Mouse (Mus musculus): Measurements from ENCODE around the gene Cpeb4. TPM values are rescaled to one million over a fixed set of nuclear protein-coding genes. Genes with fewer than 3 reads are reported as not detected.

Gene Cpeb4
- polyA plus RNA-seq, 1 experiment, result 4.9 TPM

- no peak overlapping the region for H3K27ac ChIP-seq (ENCODE audit: insufficient read depth, low read depth, low read length)
- peaks cover 5% of the 10 kb centered on the region; the same call in 1 of the 2 replicates for H3K36me3 ChIP-seq (ENCODE audit: control insufficient read depth, insufficient read depth, low read length)
- TF ChIP-seq POLR2A (IDR thresholded peaks at IDR 0.05; ENCODE audit: low read depth, low read length) (no peak), CTCF (IDR thresholded peaks at IDR 0.05; ENCODE audit: extremely low read depth, insufficient read length, insufficient replicate concordance, low read depth, low read length) (no peak)
- H3K4me3 ChIP-seq (ENCODE audit: low read depth, low read length), result no peak overlapping the region
- no peaks in the 10 kb centered on the region for H3K27me3 ChIP-seq (ENCODE audit: control insufficient read depth, insufficient read depth, low read length)
- H3K4me1 ChIP-seq (ENCODE audit: control insufficient read depth, insufficient read depth, insufficient read length, low read length), result peaks cover 3% of the 10 kb centered on the region; the same call in 1 of the 2 replicates
Measured at GRCm38 (mm10) chr11:31912958-31913357, 40.9 kb downstream of the Cpeb4 start.

GRCm38 (mm10) chr11:31917769-31918168, 45.8 kb downstream of the Cpeb4 start:
- 98% methylated on average over 1 of the region's 1 CpGs for WGBS

GRCm38 (mm10) chr11:31930051-31930450, 58.0 kb downstream of the Cpeb4 start:
- no peaks in the 10 kb centered on the region for H3K27me3 ChIP-seq (ENCODE audit: control insufficient read depth, insufficient read depth, low read length)
- H3K4me3 ChIP-seq (ENCODE audit: low read depth, low read length), result no peak overlapping the region
- WGBS, result 91% methylated on average over 10 of the region's 10 CpGs
- H3K36me3 ChIP-seq (ENCODE audit: control insufficient read depth, insufficient read depth, low read length), result peaks cover 54% of the 10 kb centered on the region
- TF ChIP-seq CTCF (IDR thresholded peaks at IDR 0.05; ENCODE audit: extremely low read depth, insufficient read length, insufficient replicate concordance, low read depth, low read length), result no peak
- no peak for TF ChIP-seq POLR2A (IDR thresholded peaks at IDR 0.05; ENCODE audit: low read depth, low read length)
- H3K4me1 ChIP-seq (ENCODE audit: control insufficient read depth, insufficient read depth, insufficient read length, low read length), result peaks cover 2% of the 10 kb centered on the region; the same call in 1 of the 2 replicates
- no peak overlapping the region for H3K27ac ChIP-seq (ENCODE audit: insufficient read depth, low read depth, low read length)

More at GRCm38 (mm10) chr11:31917769-31918168, 45.8 kb downstream of the Cpeb4 start:
- H3K4me3 ChIP-seq (ENCODE audit: low read depth, low read length), result no peak overlapping the region
- no peak overlapping the region for H3K27ac ChIP-seq (ENCODE audit: insufficient read depth, low read depth, low read length)
- no peaks in the 10 kb centered on the region for H3K27me3 ChIP-seq (ENCODE audit: control insufficient read depth, insufficient read depth, low read length)
- H3K4me1 ChIP-seq (ENCODE audit: control insufficient read depth, insufficient read depth, insufficient read length, low read length), result no peaks in the 10 kb centered on the region
- TF ChIP-seq POLR2A (IDR thresholded peaks at IDR 0.05; ENCODE audit: low read depth, low read length), result no peak
- TF ChIP-seq CTCF (IDR thresholded peaks at IDR 0.05; ENCODE audit: extremely low read depth, insufficient read length, insufficient replicate concordance, low read depth, low read length), result no peak
- peaks cover 12% of the 10 kb centered on the region for H3K36me3 ChIP-seq (ENCODE audit: control insufficient read depth, insufficient read depth, low read length)

GRCm38 (mm10) chr11:31935652-31936051, 63.6 kb downstream of the Cpeb4 start:
- Histone ChIP-seq H3K27me3 (ENCODE audit: control insufficient read depth, insufficient read depth, low read length) (no peaks in the 10 kb centered on the region), H3K27ac (ENCODE audit: insufficient read depth, low read depth, low read length) (no peak overlapping the region), H3K36me3 (ENCODE audit: control insufficient read depth, insufficient read depth, low read length) (peaks cover 15% of the 10 kb centered on the region), H3K4me3 (ENCODE audit: low read depth, low read length) (no peak overlapping the region), H3K4me1 (ENCODE audit: control insufficient read depth, insufficient read depth, insufficient read length, low read length) (peaks cover 2% of the 10 kb centered on the region; the same call in 1 of the 2 replicates)
- 29% methylated on average over 4 of the region's 4 CpGs for WGBS
- TF ChIP-seq POLR2A (IDR thresholded peaks at IDR 0.05; ENCODE audit: low read depth, low read length) (no peak), CTCF (IDR thresholded peaks at IDR 0.05; ENCODE audit: extremely low read depth, insufficient read length, insufficient replicate concordance, low read depth, low read length) (no peak)

GRCm38 (mm10) chr11:31936910-31937525, 65.0 kb downstream of the Cpeb4 start:
- Histone ChIP-seq H3K27me3 (ENCODE audit: control insufficient read depth, insufficient read depth, low read length) (no peaks in the 10 kb centered on the region), H3K36me3 (ENCODE audit: control insufficient read depth, insufficient read depth, low read length) (0 out of 2 replicates have a peak, but pooled peaks cover 4% of the 10 kb centered on the region), H3K4me3 (ENCODE audit: low read depth, low read length) (no peak overlapping the region), H3K27ac (ENCODE audit: insufficient read depth, low read depth, low read length) (no peak overlapping the region), H3K4me1 (ENCODE audit: control insufficient read depth, insufficient read depth, insufficient read length, low read length) (peaks cover 2% of the 10 kb centered on the region; the same call in 1 of the 2 replicates)
- TF ChIP-seq POLR2A (IDR thresholded peaks at IDR 0.05; ENCODE audit: low read depth, low read length) (no peak), CTCF (IDR thresholded peaks at IDR 0.05; ENCODE audit: extremely low read depth, insufficient read length, insufficient replicate concordance, low read depth, low read length) (no peak)
- 94% methylated on average over 10 of the region's 10 CpGs for WGBS

GRCm38 (mm10) chr11:31940898-31941639, 69.1 kb downstream of the Cpeb4 start:
- Histone ChIP-seq H3K27me3 (ENCODE audit: control insufficient read depth, insufficient read depth, low read length) (no peaks in the 10 kb centered on the region), H3K36me3 (ENCODE audit: control insufficient read depth, insufficient read depth, low read length) (no peaks in the 10 kb centered on the region), H3K27ac (ENCODE audit: insufficient read depth, low read depth, low read length) (no peak overlapping the region), H3K4me3 (ENCODE audit: low read depth, low read length) (no peak overlapping the region), H3K4me1 (ENCODE audit: control insufficient read depth, insufficient read depth, insufficient read length, low read length) (no peaks in the 10 kb centered on the region)
- TF ChIP-seq POLR2A (IDR thresholded peaks at IDR 0.05; ENCODE audit: low read depth, low read length), result no peak
- no peak for TF ChIP-seq CTCF (IDR thresholded peaks at IDR 0.05; ENCODE audit: extremely low read depth, insufficient read length, insufficient replicate concordance, low read depth, low read length)
- WGBS, result 80% methylated on average over 13 of the region's 13 CpGs
